Mouse (Mus musculus): ENCODE results near the gene Serpine3. TPM values are rescaled to one million over a fixed set of nuclear protein-coding genes. Genes with fewer than 3 reads are reported as not detected.

Serpine3 gene
- not detected for polyA plus RNA-seq (2015; fragmentation: Illumina TruSeq; extraction: RNeasy Lipid Tissue Mini Kit (QIAGEN cat#74804); ENCODE audit: low read depth, low replicate concordance)

GRCm38 (mm10) chr14:62663367-62663766 lies at the start of gene Serpine3:
TSS of gene Serpine3 (plus strand) at chr14:62663667.

Other genes with a start within 250 kb of the Serpine3 start
- 0.27 TPM for gene Gucy1b2, start 207.4 kb upstream of the Serpine3 start, polyA plus RNA-seq (2015; fragmentation: Illumina TruSeq; extraction: RNeasy Lipid Tissue Mini Kit (QIAGEN cat#74804); ENCODE audit: low read depth, low replicate concordance)
- gene Fam124a, start 107.9 kb upstream of the Serpine3 start, polyA plus RNA-seq (2015; fragmentation: Illumina TruSeq; extraction: RNeasy Lipid Tissue Mini Kit (QIAGEN cat#74804); ENCODE audit: low read depth, low replicate concordance), result 19.2 TPM
- gene Gm4131, start 96.7 kb upstream of the Serpine3 start, polyA plus RNA-seq (2015; fragmentation: Illumina TruSeq; extraction: RNeasy Lipid Tissue Mini Kit (QIAGEN cat#74804); ENCODE audit: low read depth, low replicate concordance), result not detected
- gene Ints6, start 97.5 kb downstream of the Serpine3 start, polyA plus RNA-seq (2015; fragmentation: Illumina TruSeq; extraction: RNeasy Lipid Tissue Mini Kit (QIAGEN cat#74804); ENCODE audit: low read depth, low replicate concordance), result 13.6 TPM
- 11.2 TPM for gene Wdfy2, start 174.0 kb downstream of the Serpine3 start, polyA plus RNA-seq (2015; fragmentation: Illumina TruSeq; extraction: RNeasy Lipid Tissue Mini Kit (QIAGEN cat#74804); ENCODE audit: low read depth, low replicate concordance)

Measured in brain, adult 10 weeks (tissue).